Mouse (Mus musculus) cerebellum, postnatal 25 days (tissue): ENCODE data around the gene Picalm.

Source experiments
- DNase-seq, 2 experiments: peaks; one replicate each; pipeline ENCODE4 v3.0.0; 2021; ENCODE audit warnings: mixed read lengths in 2 of 2

Picalm gene

GRCm38 (mm10) chr7:90129732-90130392, at the start of gene Picalm:
Gene Picalm (plus strand): TSS chr7:90130213.
- DNase-seq, result peak; percentile 96 to 98

GRCm38 (mm10) chr7:90083799-90084198, 46.2 kb upstream of the Picalm start:
- no peak for DNase-seq

- DNase-seq, result no peak
Observed at GRCm38 (mm10) chr7:90084531-90084930, 45.5 kb upstream of the Picalm start.

- no peak for DNase-seq
Observed at GRCm38 (mm10) chr7:90085713-90086112, 44.3 kb upstream of the Picalm start.

GRCm38 (mm10) chr7:90086821-90087220, 43.2 kb upstream of the Picalm start:
- no peak for DNase-seq

GRCm38 (mm10) chr7:90090996-90091395, 39.0 kb upstream of the Picalm start:
- no peak for DNase-seq

- no peak for DNase-seq
Observed at GRCm38 (mm10) chr7:90091756-90092155, 38.3 kb upstream of the Picalm start.

GRCm38 (mm10) chr7:90092452-90093450, 37.3 kb upstream of the Picalm start:
- DNase-seq, result no peak

GRCm38 (mm10) chr7:90095097-90095496, 34.9 kb upstream of the Picalm start:
- DNase-seq, result no peak

GRCm38 (mm10) chr7:90095766-90096372, 34.1 kb upstream of the Picalm start:
- no peak for DNase-seq

- DNase-seq, result no peak
Observed at GRCm38 (mm10) chr7:90096609-90097008, 33.4 kb upstream of the Picalm start.

GRCm38 (mm10) chr7:90098253-90098652, 31.8 kb upstream of the Picalm start:
- no peak for DNase-seq

- peak in 1 of 2 experiments; percentile 7 for DNase-seq
Observed at GRCm38 (mm10) chr7:90099248-90099647, 30.8 kb upstream of the Picalm start.

GRCm38 (mm10) chr7:90100614-90101160, 29.3 kb upstream of the Picalm start:
- DNase-seq, result no peak

GRCm38 (mm10) chr7:90116100-90116499, 13.9 kb upstream of the Picalm start:
- no peak for DNase-seq

GRCm38 (mm10) chr7:90120106-90120505, 9.9 kb upstream of the Picalm start:
- peak in 1 of 2 experiments; percentile 23 for DNase-seq

GRCm38 (mm10) chr7:90124991-90125390, 5.0 kb upstream of the Picalm start:
- DNase-seq, result no peak

- no peak for DNase-seq
Observed at GRCm38 (mm10) chr7:90128631-90129200, 1.3 kb upstream of the Picalm start.

GRCm38 (mm10) chr7:90129271-90129731, 712 bp upstream of the Picalm start:
- peak; percentile 38 to 59 for DNase-seq

- peak in 1 of 2 experiments; percentile 50 for DNase-seq
Observed at GRCm38 (mm10) chr7:90130501-90131375, 725 bp downstream of the Picalm start.

GRCm38 (mm10) chr7:90131376-90131651, 1.3 kb downstream of the Picalm start:
- DNase-seq, result no peak

- no peak for DNase-seq
Observed at GRCm38 (mm10) chr7:90131831-90132241, 1.8 kb downstream of the Picalm start.
